Mouse (Mus musculus): Measurements from ENCODE around the gene Stpg3. TPM values are rescaled to one million over a fixed set of nuclear protein-coding genes. Genes with fewer than 3 reads are reported as not detected.

Stpg3 gene
- not detected for polyA plus RNA-seq (2015; fragmentation: Illumina TruSeq; extraction: RNeasy Lipid Tissue Mini Kit (QIAGEN cat#74804); ENCODE audit: insufficient read depth, low read depth, low replicate concordance)

GRCm38 (mm10) chr2:25214444-25214843 is at the start of gene Stpg3:
Gene Stpg3, minus strand, starts transcription at chr2:25214637.

DNA sequence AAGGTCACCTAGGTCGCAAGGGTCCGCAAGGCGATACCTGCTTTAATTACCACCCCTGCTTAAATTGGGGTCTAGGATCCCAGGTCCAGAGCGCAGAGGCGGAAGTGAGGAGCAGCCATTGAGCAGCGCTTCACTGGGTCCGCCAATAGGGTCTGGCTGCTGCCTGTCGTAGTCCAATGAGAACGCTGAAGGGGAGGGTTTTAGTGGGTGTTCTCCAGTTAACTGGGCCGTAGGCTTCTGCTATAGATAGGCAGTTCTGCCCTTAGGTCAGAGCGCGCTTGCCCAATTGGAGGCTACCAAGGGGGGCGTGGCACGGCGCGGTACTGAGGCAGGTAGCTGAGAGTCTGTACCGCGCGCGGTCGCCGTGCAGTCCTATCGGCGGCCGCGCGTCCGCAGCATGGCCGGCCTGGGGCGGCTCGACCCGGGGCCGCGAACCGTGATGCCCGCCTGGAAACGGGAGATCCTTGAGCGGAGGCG is 47.9 kb upstream of the Stpg3 start, which contains the start of gene Tprn:
Gene Tprn (plus strand): TSS at position 328 of the 477 bp plus-strand sequence.

GRCm38 (mm10) chr2:25255284-25255779 is 40.9 kb upstream of the Stpg3 start, which contains the start of gene Tmem203:
Gene Tmem203, plus strand, starts transcription at chr2:25255439.

GRCm38 (mm10) chr2:25246183-25247072 is 32.0 kb upstream of the Stpg3 start, which contains the start of gene AL732309.1:
Gene AL732309.1, minus strand, starts transcription at chr2:25246863.

GRCm38 (mm10) chr2:25242101-25242506 is 27.7 kb upstream of the Stpg3 start, which contains the start of the genes Rnf208 and Cysrt1:
Gene Rnf208, plus strand, starts transcription at chr2:25242255.
Gene Cysrt1, minus strand, starts transcription at chr2:25242452.

GRCm38 (mm10) chr2:25236614-25237013 is 22.2 kb upstream of the Stpg3 start, which contains the start of gene Rnf224:
Gene Rnf224, minus strand, starts transcription at chr2:25236787.

DNA sequence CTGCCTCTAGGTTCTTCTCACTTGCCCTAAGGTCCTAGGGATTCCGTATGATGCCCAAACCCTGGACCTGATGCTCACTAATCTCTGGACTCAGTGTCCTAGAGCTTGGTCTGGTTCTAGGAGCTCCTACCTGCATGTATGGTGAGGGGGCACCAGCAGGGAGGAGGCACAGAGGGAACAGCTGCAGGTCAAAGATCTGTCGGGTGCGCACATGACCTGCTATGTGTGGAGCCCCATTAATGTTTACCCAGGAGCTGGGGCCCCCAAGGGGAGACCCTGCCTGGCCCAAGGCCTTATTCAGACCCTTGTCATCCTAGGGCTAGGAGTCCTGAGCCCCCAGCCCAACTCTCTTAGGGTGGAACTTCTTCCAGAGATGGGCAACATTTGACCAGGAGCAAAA is 19.6 kb upstream of the Stpg3 start, which contains the start of gene Slc34a3:
Gene Slc34a3 (minus strand): TSS at position 315 of the 400 bp plus-strand sequence.

DNA sequence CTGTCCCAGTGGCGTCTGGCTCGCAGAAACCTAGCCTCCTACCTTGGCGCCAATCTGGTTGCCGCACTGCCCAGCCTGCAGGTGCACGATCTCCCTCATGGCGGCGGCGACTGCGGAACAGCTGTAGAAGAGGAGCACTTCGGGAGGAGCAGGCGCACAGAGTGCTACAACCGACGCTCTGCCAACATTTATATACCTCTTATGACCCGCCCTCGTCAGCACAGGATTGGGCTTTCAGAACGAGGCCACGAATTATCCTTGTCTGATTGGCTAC is 10.0 kb upstream of the Stpg3 start, which contains the start of gene Tubb4b:
Gene Tubb4b (minus strand): TSS at position 211 of the 274 bp plus-strand sequence.

DNA sequence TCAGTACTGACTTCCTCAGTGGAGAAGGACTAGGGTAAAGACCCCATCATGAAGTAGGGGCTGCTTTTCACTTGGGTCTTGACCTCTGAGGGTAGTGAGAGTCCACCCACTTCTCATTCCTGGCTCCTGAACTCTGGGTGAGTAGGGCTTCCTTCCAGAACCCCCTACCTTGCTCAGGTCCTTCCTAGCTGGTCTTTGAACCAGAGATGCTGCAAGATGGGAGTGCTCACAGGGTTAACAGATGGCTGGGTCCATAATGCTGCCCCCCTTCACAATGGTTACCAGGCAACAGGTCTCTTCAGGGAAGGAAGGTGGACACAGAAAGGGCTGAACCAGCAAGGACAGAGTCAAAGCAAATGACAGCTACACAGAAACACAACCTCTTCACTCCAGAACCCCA is 4.0 kb upstream of the Stpg3 start, which contains the start of gene Fam166a:
Gene Fam166a (plus strand): TSS at position 301 of the 400 bp plus-strand sequence.

DNA sequence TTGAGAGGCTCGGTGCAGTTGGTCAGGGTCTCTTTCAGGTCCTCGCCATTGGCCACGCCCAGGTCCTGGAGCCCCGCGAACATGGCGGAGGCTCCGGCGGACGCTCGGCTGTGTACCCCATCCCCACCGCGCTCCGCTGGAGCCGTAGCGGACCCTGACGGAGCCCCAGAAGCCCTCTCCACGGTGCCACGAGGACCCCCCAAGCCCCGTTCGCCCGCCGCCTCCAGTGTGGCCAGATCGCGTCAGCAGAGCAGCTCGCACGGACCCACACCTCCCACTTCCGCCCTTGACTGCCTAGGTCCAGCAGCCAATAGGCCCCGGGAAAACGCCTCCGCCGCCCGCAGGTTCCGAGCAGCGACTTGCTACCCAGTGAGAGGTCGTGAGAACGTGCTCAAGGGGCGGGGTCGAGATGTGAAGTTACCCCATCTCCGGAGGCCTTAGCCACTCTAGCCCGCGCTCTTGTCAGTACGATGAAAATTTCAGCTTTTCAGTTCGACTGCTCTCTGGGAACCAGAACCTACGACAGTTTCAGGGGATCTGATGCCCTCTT is 3.2 kb downstream of the Stpg3 start, which contains the start of gene Nelfb:
Gene Nelfb (minus strand): TSS at position 369 of the 550 bp plus-strand sequence.

GRCm38 (mm10) chr2:25196172-25196954 is 18.1 kb downstream of the Stpg3 start, which contains the start of gene Tor4a:
Gene Tor4a, minus strand, starts transcription at chr2:25196886.

DNA sequence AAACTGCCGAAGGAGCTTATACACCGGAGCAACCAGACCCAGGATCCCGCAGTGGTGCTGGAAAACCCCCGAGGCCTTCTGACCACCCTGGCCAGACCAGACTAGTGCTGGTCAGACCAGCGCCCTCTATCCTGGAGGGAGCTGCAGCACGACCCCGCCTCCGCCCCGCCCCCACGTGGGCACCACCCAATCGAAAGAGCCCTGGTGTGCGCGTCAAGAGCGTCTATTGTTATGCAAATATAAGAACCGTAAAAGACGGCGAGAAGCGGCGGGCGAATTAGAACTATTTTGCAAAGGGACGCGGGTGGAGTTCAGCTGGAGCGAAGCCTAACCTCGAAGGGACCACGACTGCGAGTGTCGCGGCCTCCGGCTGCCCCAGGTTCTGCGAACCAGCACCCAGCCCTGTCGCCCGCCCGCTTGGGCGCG is 33.9 kb downstream of the Stpg3 start, which contains the start of gene Nrarp:
Gene Nrarp (plus strand): TSS at position 281 of the 426 bp plus-strand sequence.

Other genes starting within 250 kb of the Stpg3 start
- gene Mrpl41, start 239.5 kb downstream of the Stpg3 start, polyA plus RNA-seq (2015; fragmentation: Illumina TruSeq; extraction: RNeasy Lipid Tissue Mini Kit (QIAGEN cat#74804); ENCODE audit: insufficient read depth, low read depth, low replicate concordance) = 8.3 TPM
- gene Pnpla7, start 238.6 kb downstream of the Stpg3 start, polyA plus RNA-seq (2015; fragmentation: Illumina TruSeq; extraction: RNeasy Lipid Tissue Mini Kit (QIAGEN cat#74804); ENCODE audit: insufficient read depth, low read depth, low replicate concordance) = 12.8 TPM
- gene Nsmf, start 160.3 kb downstream of the Stpg3 start, polyA plus RNA-seq (2015; fragmentation: Illumina TruSeq; extraction: RNeasy Lipid Tissue Mini Kit (QIAGEN cat#74804); ENCODE audit: insufficient read depth, low read depth, low replicate concordance) = 18.6 TPM
- gene Entpd8, start 134.3 kb downstream of the Stpg3 start, polyA plus RNA-seq (2015; fragmentation: Illumina TruSeq; extraction: RNeasy Lipid Tissue Mini Kit (QIAGEN cat#74804); ENCODE audit: insufficient read depth, low read depth, low replicate concordance) = not detected
- not detected for gene Noxa1, start 119.5 kb downstream of the Stpg3 start, polyA plus RNA-seq (2015; fragmentation: Illumina TruSeq; extraction: RNeasy Lipid Tissue Mini Kit (QIAGEN cat#74804); ENCODE audit: insufficient read depth, low read depth, low replicate concordance)
- 5.7 TPM for gene Nrarp, start 33.9 kb downstream of the Stpg3 start, polyA plus RNA-seq (2015; fragmentation: Illumina TruSeq; extraction: RNeasy Lipid Tissue Mini Kit (QIAGEN cat#74804); ENCODE audit: insufficient read depth, low read depth, low replicate concordance)
- gene Tor4a, start 17.8 kb downstream of the Stpg3 start, polyA plus RNA-seq (2015; fragmentation: Illumina TruSeq; extraction: RNeasy Lipid Tissue Mini Kit (QIAGEN cat#74804); ENCODE audit: insufficient read depth, low read depth, low replicate concordance) = 4.7 TPM
- gene Nelfb, start 3.1 kb downstream of the Stpg3 start, polyA plus RNA-seq (2015; fragmentation: Illumina TruSeq; extraction: RNeasy Lipid Tissue Mini Kit (QIAGEN cat#74804); ENCODE audit: insufficient read depth, low read depth, low replicate concordance) = 17.7 TPM
- gene Fam166a, start 4.1 kb upstream of the Stpg3 start, polyA plus RNA-seq (2015; fragmentation: Illumina TruSeq; extraction: RNeasy Lipid Tissue Mini Kit (QIAGEN cat#74804); ENCODE audit: insufficient read depth, low read depth, low replicate concordance) = not detected
- gene Tubb4b, start 10.1 kb upstream of the Stpg3 start, polyA plus RNA-seq (2015; fragmentation: Illumina TruSeq; extraction: RNeasy Lipid Tissue Mini Kit (QIAGEN cat#74804); ENCODE audit: insufficient read depth, low read depth, low replicate concordance) = 52.2 TPM
- not detected for gene Slc34a3, start 19.7 kb upstream of the Stpg3 start, polyA plus RNA-seq (2015; fragmentation: Illumina TruSeq; extraction: RNeasy Lipid Tissue Mini Kit (QIAGEN cat#74804); ENCODE audit: insufficient read depth, low read depth, low replicate concordance)
- gene Rnf224, start 22.1 kb upstream of the Stpg3 start, polyA plus RNA-seq (2015; fragmentation: Illumina TruSeq; extraction: RNeasy Lipid Tissue Mini Kit (QIAGEN cat#74804); ENCODE audit: insufficient read depth, low read depth, low replicate concordance) = not detected
- 2.2 TPM for gene Rnf208, start 27.6 kb upstream of the Stpg3 start, polyA plus RNA-seq (2015; fragmentation: Illumina TruSeq; extraction: RNeasy Lipid Tissue Mini Kit (QIAGEN cat#74804); ENCODE audit: insufficient read depth, low read depth, low replicate concordance)
- gene Cysrt1, start 27.8 kb upstream of the Stpg3 start, polyA plus RNA-seq (2015; fragmentation: Illumina TruSeq; extraction: RNeasy Lipid Tissue Mini Kit (QIAGEN cat#74804); ENCODE audit: insufficient read depth, low read depth, low replicate concordance) = not detected
- gene AL732309.1, start 32.2 kb upstream of the Stpg3 start, polyA plus RNA-seq (2015; fragmentation: Illumina TruSeq; extraction: RNeasy Lipid Tissue Mini Kit (QIAGEN cat#74804); ENCODE audit: insufficient read depth, low read depth, low replicate concordance) = 8.3 TPM
- gene Tmem203, start 40.8 kb upstream of the Stpg3 start, polyA plus RNA-seq (2015; fragmentation: Illumina TruSeq; extraction: RNeasy Lipid Tissue Mini Kit (QIAGEN cat#74804); ENCODE audit: insufficient read depth, low read depth, low replicate concordance) = 6.4 TPM
- gene Tprn, start 48.0 kb upstream of the Stpg3 start, polyA plus RNA-seq (2015; fragmentation: Illumina TruSeq; extraction: RNeasy Lipid Tissue Mini Kit (QIAGEN cat#74804); ENCODE audit: insufficient read depth, low read depth, low replicate concordance) = 1.3 TPM
- 14.8 TPM for gene Ssna1, start 57.8 kb upstream of the Stpg3 start, polyA plus RNA-seq (2015; fragmentation: Illumina TruSeq; extraction: RNeasy Lipid Tissue Mini Kit (QIAGEN cat#74804); ENCODE audit: insufficient read depth, low read depth, low replicate concordance)
- 14.2 TPM for gene Anapc2, start 57.8 kb upstream of the Stpg3 start, polyA plus RNA-seq (2015; fragmentation: Illumina TruSeq; extraction: RNeasy Lipid Tissue Mini Kit (QIAGEN cat#74804); ENCODE audit: insufficient read depth, low read depth, low replicate concordance)
- gene Tmem210, start 73.5 kb upstream of the Stpg3 start, polyA plus RNA-seq (2015; fragmentation: Illumina TruSeq; extraction: RNeasy Lipid Tissue Mini Kit (QIAGEN cat#74804); ENCODE audit: insufficient read depth, low read depth, low replicate concordance) = not detected
- not detected for gene Lrrc26, start 75.3 kb upstream of the Stpg3 start, polyA plus RNA-seq (2015; fragmentation: Illumina TruSeq; extraction: RNeasy Lipid Tissue Mini Kit (QIAGEN cat#74804); ENCODE audit: insufficient read depth, low read depth, low replicate concordance)
- 1.8 TPM for gene Grin1, start 104.5 kb upstream of the Stpg3 start, polyA plus RNA-seq (2015; fragmentation: Illumina TruSeq; extraction: RNeasy Lipid Tissue Mini Kit (QIAGEN cat#74804); ENCODE audit: insufficient read depth, low read depth, low replicate concordance)
- 12.2 TPM for gene Man1b1, start 117.7 kb upstream of the Stpg3 start, polyA plus RNA-seq (2015; fragmentation: Illumina TruSeq; extraction: RNeasy Lipid Tissue Mini Kit (QIAGEN cat#74804); ENCODE audit: insufficient read depth, low read depth, low replicate concordance)
- gene Dpp7, start 141.7 kb upstream of the Stpg3 start, polyA plus RNA-seq (2015; fragmentation: Illumina TruSeq; extraction: RNeasy Lipid Tissue Mini Kit (QIAGEN cat#74804); ENCODE audit: insufficient read depth, low read depth, low replicate concordance) = 24.6 TPM
- gene Uap1l1, start 151.0 kb upstream of the Stpg3 start, polyA plus RNA-seq (2015; fragmentation: Illumina TruSeq; extraction: RNeasy Lipid Tissue Mini Kit (QIAGEN cat#74804); ENCODE audit: insufficient read depth, low read depth, low replicate concordance) = 18.7 TPM
- not detected for gene Sapcd2, start 157.7 kb upstream of the Stpg3 start, polyA plus RNA-seq (2015; fragmentation: Illumina TruSeq; extraction: RNeasy Lipid Tissue Mini Kit (QIAGEN cat#74804); ENCODE audit: insufficient read depth, low read depth, low replicate concordance)
- gene Entpd2, start 181.2 kb upstream of the Stpg3 start, polyA plus RNA-seq (2015; fragmentation: Illumina TruSeq; extraction: RNeasy Lipid Tissue Mini Kit (QIAGEN cat#74804); ENCODE audit: insufficient read depth, low read depth, low replicate concordance) = 16.2 TPM
- gene Npdc1, start 184.7 kb upstream of the Stpg3 start, polyA plus RNA-seq (2015; fragmentation: Illumina TruSeq; extraction: RNeasy Lipid Tissue Mini Kit (QIAGEN cat#74804); ENCODE audit: insufficient read depth, low read depth, low replicate concordance) = 96.2 TPM
- not detected for gene Fut7, start 208.6 kb upstream of the Stpg3 start, polyA plus RNA-seq (2015; fragmentation: Illumina TruSeq; extraction: RNeasy Lipid Tissue Mini Kit (QIAGEN cat#74804); ENCODE audit: insufficient read depth, low read depth, low replicate concordance)
- 12.8 TPM for gene Abca2, start 214.1 kb upstream of the Stpg3 start, polyA plus RNA-seq (2015; fragmentation: Illumina TruSeq; extraction: RNeasy Lipid Tissue Mini Kit (QIAGEN cat#74804); ENCODE audit: insufficient read depth, low read depth, low replicate concordance)
- not detected for gene Clic3, start 242.2 kb upstream of the Stpg3 start, polyA plus RNA-seq (2015; fragmentation: Illumina TruSeq; extraction: RNeasy Lipid Tissue Mini Kit (QIAGEN cat#74804); ENCODE audit: insufficient read depth, low read depth, low replicate concordance)
- 43.3 TPM for gene Paxx, start 246.5 kb upstream of the Stpg3 start, polyA plus RNA-seq (2015; fragmentation: Illumina TruSeq; extraction: RNeasy Lipid Tissue Mini Kit (QIAGEN cat#74804); ENCODE audit: insufficient read depth, low read depth, low replicate concordance)